Mouse (Mus musculus) intestine, embryonic 15.5 days (tissue): ENCODE data around the gene Tenm2. TPM values are rescaled to one million over a fixed set of nuclear protein-coding genes. Genes with fewer than 3 reads are reported as not detected.

Experiments used
- ATAC-seq: fragments of 200-750 bp; cut with Nextera tagmentation; 2 replicates; pipeline ENCODE4 v1.8.0; 2017; ENCODE audit warnings: moderate TSS enrichment, moderate library complexity
- H3K27ac ChIP-seq: fragments of 300-500 bp; sonication (generic); 2 replicates; pipeline ENCODE4 v1.5.1; 2015; ENCODE audit warnings: mild to moderate bottlenecking, inconsistent platforms
- H3K27me3 ChIP-seq: fragments of 300-500 bp; sonication (generic); replicated peaks from 2 replicates; pipeline ENCODE4 v1.6.1; 2015; ENCODE audit warnings: inconsistent platforms
- H3K36me3 ChIP-seq: fragments of 300-500 bp; sonication (generic); 2 replicates; pipeline ENCODE4 v1.6.1; 2015; ENCODE audit warnings: inconsistent platforms
- H3K4me1 ChIP-seq: fragments of 300-500 bp; sonication (generic); replicated peaks from 2 replicates; pipeline ENCODE4 v1.6.1; 2015; ENCODE audit warnings: inconsistent platforms
- H3K4me2 ChIP-seq: fragments of 300-500 bp; sonication (generic); replicated peaks from 2 replicates; pipeline ENCODE4 v1.6.1; 2015; ENCODE audit warnings: mild to moderate bottlenecking, inconsistent platforms
- H3K4me3 ChIP-seq: fragments of 300-500 bp; sonication (generic); replicated peaks from 2 replicates; pipeline ENCODE4 v1.5.1; 2015; ENCODE audit warnings: inconsistent platforms
- H3K9ac ChIP-seq: fragments of 300-500 bp; sonication (generic); 2 replicates; pipeline ENCODE4 v1.6.1; 2015; ENCODE audit warnings: inconsistent platforms
- H3K9me3 ChIP-seq: fragments of 300-500 bp; sonication (generic); 2 replicates; pipeline ENCODE4 v1.6.1; 2016; ENCODE audit warnings: inconsistent platforms
- WGBS: fragments of 180-500 bp; shearing (Covaris S2); methylation state at CpG from one replicate; pipeline ENCODE4 v1.1.7; 2015; 5-methylcytosine and 5-hydroxymethylcytosine counted together
- polyA plus RNA-seq: library from polyadenylated mRNA; unstranded; fragments of >200 nt; fragmentation: Nextera tagmentation; extraction: Ambion mirVana; gene quantifications from 2 replicates; pipeline ENCODE4 v1.2.1, GENCODE M21; 2015

Tenm2 gene
- polyA plus RNA-seq, result 0.65 and 0.90 TPM in 2 replicates

GRCm38 (mm10) chr11:37235914-37236600 is at the start of gene Tenm2:
TSS of gene Tenm2 (minus strand) at chr11:37235964.
- Histone ChIP-seq H3K9ac (peak within 1 kb of the TSS; percentile 57), H3K4me1 (no peaks in the 10 kb centered on the region; the same call in 1 of the 2 replicates), H3K27me3 (no peaks in the 10 kb centered on the region), H3K4me3 (peak within 1 kb of the TSS; percentile 68), H3K36me3 (no peaks in the 10 kb centered on the region), H3K27ac (peak within 1 kb of the TSS; percentile 79), H3K9me3 (no peaks in the 10 kb centered on the region), H3K4me2 (peak within 1 kb of the TSS; percentile 91)
- WGBS, result under 1% methylated on average over 59 of the region's 59 CpGs
- peak; percentile 94 for ATAC-seq

- no peak for ATAC-seq
- WGBS, result 81% methylated on average over 2 of the region's 2 CpGs
- Histone ChIP-seq H3K36me3 (no peaks in the 10 kb centered on the region), H3K9me3 (no peaks in the 10 kb centered on the region), H3K4me2 (no peak overlapping the region), H3K9ac (no peak overlapping the region), H3K4me3 (no peak overlapping the region), H3K4me1 (no peaks in the 10 kb centered on the region), H3K27ac (no peak overlapping the region), H3K27me3 (no peaks in the 10 kb centered on the region)
Observed at GRCm38 (mm10) chr11:37285186-37285585, 49.4 kb upstream of the Tenm2 start.

- Histone ChIP-seq H3K36me3 (no peaks in the 10 kb centered on the region), H3K27ac (no peak overlapping the region), H3K9me3 (no peaks in the 10 kb centered on the region), H3K4me1 (no peaks in the 10 kb centered on the region), H3K9ac (no peak overlapping the region), H3K4me3 (no peak overlapping the region), H3K4me2 (no peak overlapping the region), H3K27me3 (no peaks in the 10 kb centered on the region)
- no peak for ATAC-seq
- 65% methylated on average over 2 of the region's 2 CpGs for WGBS
Observed at GRCm38 (mm10) chr11:37248796-37249195, 13.0 kb upstream of the Tenm2 start.

GRCm38 (mm10) chr11:37237096-37237725 is 1.4 kb upstream of the Tenm2 start:
- no peaks in the 10 kb centered on the region for H3K9me3 ChIP-seq
- H3K36me3 ChIP-seq, result no peaks in the 10 kb centered on the region
- peak overlapping the region; percentile 57; the same call in 1 of the 2 replicates for H3K9ac ChIP-seq
- 47% methylated on average over 7 of the region's 7 CpGs for WGBS
- H3K4me3 ChIP-seq, result peak overlapping the region; percentile 68
- H3K4me2 ChIP-seq, result peak overlapping the region; percentile 91
- no peaks in the 10 kb centered on the region; the same call in 1 of the 2 replicates for H3K4me1 ChIP-seq
- no peaks in the 10 kb centered on the region for H3K27me3 ChIP-seq
- H3K27ac ChIP-seq, result peak overlapping the region; percentile 79
- ATAC-seq, result peak; percentile 31; the same call in 1 of the 2 replicates

GRCm38 (mm10) chr11:37236601-37237083 is 878 bp upstream of the Tenm2 start:
- Histone ChIP-seq H3K27me3 (no peaks in the 10 kb centered on the region), H3K9ac (peak overlapping the region; percentile 57), H3K4me1 (no peaks in the 10 kb centered on the region; the same call in 1 of the 2 replicates), H3K36me3 (no peaks in the 10 kb centered on the region), H3K4me3 (peak overlapping the region; percentile 68), H3K27ac (peak overlapping the region; percentile 79), H3K9me3 (no peaks in the 10 kb centered on the region), H3K4me2 (peak overlapping the region; percentile 91)
- ATAC-seq, result peak; percentile 88
- under 1% methylated on average over 29 of the region's 31 CpGs for WGBS

GRCm38 (mm10) chr11:37235021-37235795 is 556 bp downstream of the Tenm2 start:
- no peak for ATAC-seq
- no peak overlapping the region for H3K27ac ChIP-seq

GRCm38 (mm10) chr11:37227404-37227803 is 8.4 kb downstream of the Tenm2 start:
- Histone ChIP-seq H3K36me3 (no peaks in the 10 kb centered on the region), H3K9me3 (no peaks in the 10 kb centered on the region), H3K4me2 (0 out of 2 replicates have a peak overlapping the region, but pooled peaks have one; percentile 10), H3K4me1 (no peaks in the 10 kb centered on the region), H3K9ac (no peak overlapping the region), H3K27me3 (no peaks in the 10 kb centered on the region), H3K27ac (no peak overlapping the region), H3K4me3 (no peak overlapping the region)
- peak; percentile 80 for ATAC-seq
- WGBS, result 43% methylated on average over 1 of the region's 1 CpGs

More at GRCm38 (mm10) chr11:37235021-37235795, 556 bp downstream of the Tenm2 start:
- peak overlapping the region; percentile 91 for H3K4me2 ChIP-seq
- no peaks in the 10 kb centered on the region for H3K36me3 ChIP-seq
- WGBS, result 8% methylated on average over 18 of the region's 18 CpGs
- H3K9ac ChIP-seq, result peak overlapping the region; percentile 57; the same call in 1 of the 2 replicates
- no peaks in the 10 kb centered on the region for H3K9me3 ChIP-seq
- no peaks in the 10 kb centered on the region for H3K27me3 ChIP-seq
- H3K4me3 ChIP-seq, result peak overlapping the region; percentile 68
- no peaks in the 10 kb centered on the region; the same call in 1 of the 2 replicates for H3K4me1 ChIP-seq

GRCm38 (mm10) chr11:37226943-37227342 is 8.8 kb downstream of the Tenm2 start:
- H3K4me1 ChIP-seq, result no peaks in the 10 kb centered on the region
- no peak overlapping the region for H3K9ac ChIP-seq
- H3K4me3 ChIP-seq, result no peak overlapping the region
- ATAC-seq, result peak; percentile 86
- no peak overlapping the region for H3K27ac ChIP-seq
- H3K27me3 ChIP-seq, result no peaks in the 10 kb centered on the region
- H3K36me3 ChIP-seq, result no peaks in the 10 kb centered on the region
- H3K9me3 ChIP-seq, result no peaks in the 10 kb centered on the region
- 52% methylated on average over 10 of the region's 10 CpGs for WGBS
- H3K4me2 ChIP-seq, result 0 out of 2 replicates have a peak overlapping the region, but pooled peaks have one; percentile 10

- no peak for ATAC-seq
Observed at GRCm38 (mm10) chr11:37222737-37223136, 13.0 kb downstream of the Tenm2 start.

GRCm38 (mm10) chr11:37222056-37222455 is 13.7 kb downstream of the Tenm2 start:
- no peak overlapping the region for H3K4me3 ChIP-seq
- no peaks in the 10 kb centered on the region for H3K4me1 ChIP-seq
- no peak overlapping the region for H3K27ac ChIP-seq
- 70% methylated on average over 2 of the region's 2 CpGs for WGBS
- no peak for ATAC-seq
- H3K9me3 ChIP-seq, result no peaks in the 10 kb centered on the region
- no peak overlapping the region for H3K4me2 ChIP-seq
- no peaks in the 10 kb centered on the region for H3K27me3 ChIP-seq
- H3K36me3 ChIP-seq, result no peaks in the 10 kb centered on the region
- no peak overlapping the region for H3K9ac ChIP-seq

More at GRCm38 (mm10) chr11:37222737-37223136, 13.0 kb downstream of the Tenm2 start:
- no peaks in the 10 kb centered on the region for H3K9me3 ChIP-seq
- H3K4me3 ChIP-seq, result no peak overlapping the region
- no peaks in the 10 kb centered on the region for H3K27me3 ChIP-seq
- no peaks in the 10 kb centered on the region for H3K36me3 ChIP-seq
- H3K9ac ChIP-seq, result no peak overlapping the region
- no peak overlapping the region for H3K4me2 ChIP-seq
- no peak overlapping the region for H3K27ac ChIP-seq
- H3K4me1 ChIP-seq, result no peaks in the 10 kb centered on the region
- 57% methylated on average over 2 of the region's 2 CpGs for WGBS

- Histone ChIP-seq H3K27me3 (no peaks in the 10 kb centered on the region), H3K9ac (no peak overlapping the region), H3K27ac (no peak overlapping the region), H3K4me3 (no peak overlapping the region), H3K4me1 (no peaks in the 10 kb centered on the region), H3K9me3 (no peaks in the 10 kb centered on the region), H3K36me3 (no peaks in the 10 kb centered on the region), H3K4me2 (no peak overlapping the region)
- ATAC-seq, result no peak
- whole genome bisulfite sequencing, result 87% methylated on average over 6 of the region's 6 CpGs
Observed at GRCm38 (mm10) chr11:37220921-37221320, 14.8 kb downstream of the Tenm2 start.

GRCm38 (mm10) chr11:37186132-37186531 is 49.6 kb downstream of the Tenm2 start:
- Histone ChIP-seq H3K4me1 (no peaks in the 10 kb centered on the region), H3K27me3 (no peaks in the 10 kb centered on the region), H3K36me3 (no peaks in the 10 kb centered on the region), H3K9ac (no peak overlapping the region), H3K4me3 (no peak overlapping the region), H3K9me3 (no peaks in the 10 kb centered on the region), H3K4me2 (no peak overlapping the region), H3K27ac (no peak overlapping the region)
- peak; percentile 61; the same call in 1 of the 2 replicates for ATAC-seq
- 12% methylated on average over 3 of the region's 3 CpGs for WGBS
